ENCODE assay signal across 7 mouse cellular contexts in genomic region chr8:9771606-9772518, GRCm38 (mm10). TPM values are rescaled to one million over a fixed set of nuclear protein-coding genes. Genes with fewer than 3 reads are reported as not detected.
DNase-seq lines count a peak whose midpoint lies in the region; ATAC-seq and TF ChIP-seq lines count a peak whose summit lies in the region.

No protein-coding gene starts in this region.

- DNase-seq in ES-E14 (ENCODE audit: low read depth, low spot score) = no peak
- DNase-seq in brain, embryonic 14.5 days (ENCODE audit: low read depth) = peak; percentile 73
- peak; percentile 44 for DNase-seq in layer of hippocampus, adult 9-11 months
- no peak for DNase-seq in urinary bladder, postnatal 25 days (ENCODE audit: low spot score)
- DNase-seq in thymus, postnatal 10 days (ENCODE audit: low spot score in 2 of 2) = no peak

- no peak overlapping the region for H3K27ac ChIP-seq in ES-E14 (ENCODE audit: insufficient read depth, low read depth, low read length, poor library complexity, severe bottlenecking)
- H3K27ac ChIP-seq in forebrain, embryonic 12.5 days = peak overlapping the region; percentile 85
- peak overlapping the region; percentile 82 for H3K27ac ChIP-seq in midbrain, embryonic 12.5 days (replicated peaks)

- no peak; the same call in 1 of the 2 replicates for TF ChIP-seq POLR2A in brain, embryonic 14.5 days (IDR thresholded peaks at IDR 0.05; ENCODE audit: borderline replicate concordance, extremely low read depth, insufficient read depth, insufficient read length, poor library complexity, severe bottlenecking)

- no peaks in the 10 kb centered on the region; a peak in 1 of 4 replicates for H3K4me1 ChIP-seq in ES-E14 (ENCODE audit: control insufficient read depth in 2 of 2, insufficient read depth in 2 of 2, low read length in 2 of 2, poor library complexity in 1 of 2)
- peaks cover 15% of the 10 kb centered on the region for H3K4me1 ChIP-seq in forebrain, embryonic 12.5 days
- H3K4me1 ChIP-seq in midbrain, embryonic 12.5 days = peaks cover 19% of the 10 kb centered on the region

- peak overlapping the region; percentile 50 to 70 for H3K4me3 ChIP-seq in ES-E14 (ENCODE audit: insufficient read depth in 1 of 2, low read depth in 1 of 2, low read length in 2 of 2, poor library complexity in 1 of 2, severe bottlenecking in 1 of 2)
- H3K4me3 ChIP-seq in forebrain, embryonic 12.5 days (replicated peaks) = peak overlapping the region; percentile 69
- H3K4me3 ChIP-seq in midbrain, embryonic 12.5 days = peak overlapping the region; percentile 72

- peak; percentile 3; the same call in 1 of the 2 replicates for TF ChIP-seq CTCF in brain, embryonic 14.5 days (IDR thresholded peaks at IDR 0.05; ENCODE audit: borderline replicate concordance, extremely low read depth, insufficient read depth, insufficient read length)

- in situ Hi-C loops in ES-E14 (cut with MboI; ENCODE audit: low sequenced_read_pairs in 2 of 2, unreplicated experiment in 2 of 2) = no loop called here

- ATAC-seq in forebrain, embryonic 12.5 days (ENCODE audit: low FRiP score) = peak; percentile 62
- peak; percentile 55 for ATAC-seq in midbrain, embryonic 12.5 days (ENCODE audit: low FRiP score, low read depth)

- peak overlapping the region; percentile 93 for H3K4me2 ChIP-seq in forebrain, embryonic 12.5 days
- peak overlapping the region; percentile 87 for H3K4me2 ChIP-seq in midbrain, embryonic 12.5 days (replicated peaks)

- peaks cover 44% of the 10 kb centered on the region for H3K27me3 ChIP-seq in forebrain, embryonic 12.5 days
- peaks cover 32% of the 10 kb centered on the region for H3K27me3 ChIP-seq in midbrain, embryonic 12.5 days

- H3K9me3 ChIP-seq in ES-E14 (ENCODE audit: control insufficient read depth, insufficient read depth, low read depth, low read length) = no peaks in the 10 kb centered on the region
- no peaks in the 10 kb centered on the region for H3K9me3 ChIP-seq in forebrain, embryonic 12.5 days
- H3K9me3 ChIP-seq in midbrain, embryonic 12.5 days = no peaks in the 10 kb centered on the region

- WGBS in forebrain, embryonic 12.5 days = 1% methylated on average over 51 of the region's 55 CpGs
- WGBS in midbrain, embryonic 12.5 days = under 1% methylated on average over 46 of the region's 55 CpGs

- H3K36me3 ChIP-seq in ES-E14 (ENCODE audit: control insufficient read depth, insufficient read depth, low read length, poor library complexity, severe bottlenecking) = no peaks in the 10 kb centered on the region
- H3K36me3 ChIP-seq in forebrain, embryonic 12.5 days (replicated peaks) = no peaks in the 10 kb centered on the region
- H3K36me3 ChIP-seq in midbrain, embryonic 12.5 days = no peaks in the 10 kb centered on the region

- no peak overlapping the region for H3K9ac ChIP-seq in ES-E14 (ENCODE audit: insufficient read depth, low read depth, low read length, poor library complexity, severe bottlenecking)
- H3K9ac ChIP-seq in forebrain, embryonic 12.5 days = peak overlapping the region; percentile 74
- H3K9ac ChIP-seq in midbrain, embryonic 12.5 days (replicated peaks) = peak overlapping the region; percentile 71

TF ChIP-seq in ES-E14, 5 proteins besides CTCF, POLR2A, EP300 and RAD21:
- TF ChIP-seq ZNF384 (IDR thresholded peaks at IDR 0.05; ENCODE audit: low read depth, low read length) (no peak), MAFK (IDR thresholded peaks at IDR 0.05; ENCODE audit: insufficient read depth, low read depth, low read length) (no peak), HCFC1 (IDR thresholded peaks at IDR 0.05; ENCODE audit: borderline replicate concordance, insufficient read depth, low read length) (no peak), CHD2 (IDR thresholded peaks at IDR 0.05; ENCODE audit: low read depth, low read length) (no peak), ZC3H11A (IDR thresholded peaks at IDR 0.05; ENCODE audit: borderline replicate concordance, low read depth, low read length) (no peak)

RNA-seq across cellular contexts. Expression of gene Fam155a, which starts 0.9 kb away (rescaled TPM):
- 0.04 TPM in 1 of 2 replicates, not detected in the other for total RNA-seq in ES-E14 (2012; rRNA removed)
- 31.4 and 46.6 TPM in 2 replicates for polyA plus RNA-seq in brain, embryonic 14.5 days (2012; rRNA removed)
- polyA plus RNA-seq in forebrain, embryonic 12.5 days (2016; fragmentation: Nextera tagmentation; extraction: Ambion mirVana) = 5.2 and 6.6 TPM in 2 replicates
- polyA plus RNA-seq in midbrain, embryonic 12.5 days (2016; fragmentation: Nextera tagmentation; extraction: Ambion mirVana) = 8.3 and 10.5 TPM in 2 replicates

Comparison
In these comparisons a context has a peak if more than half of its experiments do, and no peak if none do; other contexts are left out.
1. DNase-seq: peak in brain, embryonic 14.5 days (single experiment) and layer of hippocampus, adult 9-11 months (single experiment); none in ES-E14 (single experiment), urinary bladder, postnatal 25 days (single experiment) and thymus, postnatal 10 days (0 of 2).
2. Peak in every context shown above with its lines, with median percentiles within 50 percentile points of each other: H3K4me3 ChIP-seq.